Mouse (Mus musculus): ENCODE measurements around the gene Prkaca.

Gene Prkaca

GRCm38 (mm10) chr8:84038015-84038414 is 65.2 kb downstream of the Prkaca start:
- no peak for DNase-seq (ENCODE audit: low spot score in 2 of 2)

GRCm38 (mm10) chr8:84039050-84039449 is 66.3 kb downstream of the Prkaca start:
- DNase-seq (ENCODE audit: low spot score in 2 of 2), result peak; percentile 58 to 68

DNA sequence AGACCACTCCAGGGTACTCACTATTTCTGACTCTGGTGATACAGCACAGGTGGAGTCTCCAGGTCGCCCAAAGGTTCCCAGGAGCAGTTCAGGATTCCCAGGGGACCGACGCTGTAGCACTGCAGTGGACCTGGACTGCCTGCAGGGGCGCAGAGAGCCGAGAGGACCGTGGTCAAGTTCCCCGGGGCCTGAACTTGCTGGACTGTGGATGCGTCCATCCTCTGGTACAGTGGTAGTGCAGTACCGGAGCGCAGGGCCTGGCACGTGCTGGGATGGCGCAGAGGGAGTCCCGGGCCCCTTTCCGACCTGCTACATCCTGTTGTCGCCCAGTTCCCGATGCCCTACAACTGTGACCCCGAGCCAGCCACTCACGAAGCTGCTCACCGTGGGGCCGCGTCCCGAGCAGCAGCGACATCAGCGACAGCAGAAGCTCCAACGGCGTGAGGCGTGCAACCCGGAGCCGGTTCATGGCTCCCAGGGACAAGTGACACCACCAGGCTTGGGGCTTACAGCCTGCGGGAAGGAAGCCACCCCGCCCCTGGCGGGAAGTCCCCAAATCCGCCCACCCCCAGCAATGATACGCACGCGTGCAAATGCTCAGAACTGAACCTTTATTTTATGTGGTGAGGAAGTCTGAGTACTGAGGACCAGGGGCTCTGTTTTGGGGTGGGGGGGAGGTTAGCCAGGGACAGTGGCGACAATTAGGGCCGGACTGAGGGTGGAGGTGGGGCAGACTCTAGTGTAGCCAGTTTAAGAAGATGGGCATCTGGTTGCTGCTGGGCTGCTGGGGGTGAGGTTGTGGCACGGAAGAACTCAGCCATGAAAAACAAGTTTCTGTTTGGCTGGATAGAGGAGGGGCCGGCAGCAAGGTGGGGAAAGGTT is 69.5 kb downstream of the Prkaca start, which contains the start of gene Il27ra:
Il27ra (minus strand) TSS at position 524 of the 882 bp plus-strand sequence.
- DNase-seq (ENCODE audit: low spot score in 2 of 2), result peak in 1 of 2 experiments; percentile 20

DNA sequence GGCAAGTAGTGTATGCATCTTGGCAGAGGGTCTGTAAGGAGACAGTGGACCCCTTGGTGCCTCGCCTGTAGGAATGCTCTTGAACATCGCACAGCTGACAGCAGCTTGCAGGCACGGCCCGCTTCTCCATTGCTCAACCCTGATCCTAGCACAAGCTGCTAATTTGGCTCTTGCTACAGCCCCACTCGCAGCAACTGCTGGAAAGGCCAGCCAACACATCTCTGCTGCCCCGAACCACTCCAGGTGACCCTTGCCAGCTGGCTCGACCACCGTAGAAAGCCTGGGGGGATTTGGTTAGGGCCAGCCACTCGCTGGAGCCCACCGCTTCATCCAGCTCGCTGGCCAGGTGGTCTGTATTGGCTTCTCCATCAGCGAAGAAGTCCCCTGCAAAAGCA is 70.2 kb downstream of the Prkaca start:
- DNase-seq (ENCODE audit: low spot score in 2 of 2), result no peak

- no peak for DNase-seq (ENCODE audit: low spot score in 2 of 2)
Observed at GRCm38 (mm10) chr8:84044103-84044502, 71.3 kb downstream of the Prkaca start.

DNA sequence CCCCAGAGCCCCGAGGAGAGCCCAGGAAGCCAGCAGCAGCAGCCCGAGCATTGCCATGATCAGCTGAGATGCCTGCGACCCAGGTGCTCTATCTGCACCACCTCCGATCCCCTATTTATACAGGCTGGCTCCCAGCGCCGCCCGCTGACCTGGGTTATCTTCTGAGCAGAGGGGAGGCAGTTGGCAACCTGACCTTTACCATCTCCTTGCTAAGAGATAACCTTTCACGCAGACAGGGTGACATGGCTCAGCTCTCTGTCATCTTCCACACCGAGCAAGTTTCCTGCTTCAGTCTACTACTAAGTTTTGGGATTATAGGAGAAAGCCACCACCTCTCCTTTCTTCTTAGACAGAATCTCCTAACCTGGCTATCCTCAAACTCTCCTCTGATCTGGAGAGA is 72.1 kb downstream of the Prkaca start, which contains the start of gene Rln3:
Rln3 (minus strand) TSS at position 101 of the 400 bp plus-strand sequence.
- DNase-seq (ENCODE audit: low spot score in 2 of 2), result no peak

Measured in frontal cortex, postnatal 25 days (tissue).